Mouse (Mus musculus) telencephalon, adult 2 months (tissue): ENCODE data around the gene Ggact.

ENCODE experiments used
- DNase-seq: peaks from one replicate; pipeline ENCODE4 v3.0.0-alpha.2; 2011; ENCODE audit warnings: low read depth, low spot score

The Ggact gene

DNA sequence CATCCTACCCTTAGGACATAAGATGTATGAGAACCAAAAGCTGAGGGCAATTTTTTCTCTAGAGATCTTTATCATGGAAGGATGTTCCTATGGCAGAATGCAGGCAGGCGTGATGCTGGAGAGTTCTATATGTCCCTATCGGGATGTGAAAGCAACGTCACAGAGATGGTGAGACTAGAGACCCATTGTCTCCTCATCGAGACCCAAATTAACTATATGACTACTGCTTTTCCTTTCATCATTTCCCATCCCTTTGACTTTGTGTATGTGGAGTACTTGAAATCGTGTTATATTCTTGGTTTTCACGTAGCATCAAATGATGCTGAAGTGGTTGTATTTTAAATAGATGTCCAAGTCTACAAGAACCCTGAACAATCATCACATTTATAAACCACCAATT, at the start of gene Ggact:
Ggact (minus strand) TSS at position 101 of the 400 bp plus-strand sequence.
- DNase-seq, result no peak

DNA sequence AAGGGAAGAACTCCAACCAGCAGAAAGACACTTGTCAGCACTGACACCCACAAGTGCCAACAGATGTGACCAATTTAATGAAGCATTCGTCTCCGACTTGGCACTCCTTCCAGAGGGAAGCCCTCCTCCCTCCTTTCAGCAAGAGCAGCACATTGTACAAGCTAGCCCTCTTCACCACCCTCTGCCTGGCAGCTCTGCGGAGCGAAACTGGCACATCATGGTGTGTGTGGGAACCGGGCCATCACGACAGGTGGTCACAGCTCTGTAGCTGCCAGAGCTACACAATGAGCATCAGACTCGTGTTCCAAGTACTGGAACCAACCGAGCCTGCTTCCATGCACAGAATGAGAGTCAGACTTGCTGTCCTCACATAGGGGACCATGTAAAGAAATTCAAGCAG, 44.4 kb upstream of the Ggact start:
- peak; percentile 84 for DNase-seq

DNA sequence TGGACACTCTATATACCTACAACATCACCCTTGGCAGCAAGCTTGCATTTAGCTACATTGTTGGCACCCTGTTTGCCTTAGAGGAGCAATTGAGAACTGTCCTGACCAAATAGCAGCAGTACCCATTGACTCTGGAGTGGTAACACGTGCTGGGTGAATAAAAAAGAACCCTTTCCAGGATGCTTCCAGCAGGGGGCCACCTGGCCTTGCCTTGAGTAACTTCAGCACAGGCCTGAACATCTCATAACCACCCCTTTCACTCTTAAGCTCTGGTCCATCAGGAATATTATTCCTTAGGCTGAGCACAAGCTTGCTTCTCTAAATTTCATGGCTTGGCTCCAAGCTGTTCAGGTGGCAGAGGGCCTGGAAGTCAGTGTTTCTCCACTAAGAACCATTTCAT, 39.8 kb upstream of the Ggact start:
- DNase-seq, result peak; percentile 23

DNA sequence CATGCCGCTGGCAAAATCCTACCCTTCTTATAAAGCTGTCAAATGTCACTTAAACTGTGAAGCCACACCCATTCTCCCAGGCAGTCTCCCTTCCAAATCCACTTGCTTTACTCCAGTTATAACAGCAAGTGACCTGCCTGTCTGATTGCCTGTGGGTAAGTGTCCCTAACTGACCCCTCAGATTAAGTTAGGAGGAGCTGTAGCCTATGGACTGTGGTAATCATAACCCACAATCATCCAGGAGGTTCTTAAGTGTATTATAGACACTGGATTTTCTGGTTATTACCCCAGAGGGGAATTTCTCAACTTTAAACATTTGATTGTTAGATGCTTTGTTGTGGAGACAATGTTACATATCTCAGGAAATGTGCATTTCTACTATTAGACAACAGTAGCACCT, 39.0 kb upstream of the Ggact start:
- DNase-seq, result no peak

DNA sequence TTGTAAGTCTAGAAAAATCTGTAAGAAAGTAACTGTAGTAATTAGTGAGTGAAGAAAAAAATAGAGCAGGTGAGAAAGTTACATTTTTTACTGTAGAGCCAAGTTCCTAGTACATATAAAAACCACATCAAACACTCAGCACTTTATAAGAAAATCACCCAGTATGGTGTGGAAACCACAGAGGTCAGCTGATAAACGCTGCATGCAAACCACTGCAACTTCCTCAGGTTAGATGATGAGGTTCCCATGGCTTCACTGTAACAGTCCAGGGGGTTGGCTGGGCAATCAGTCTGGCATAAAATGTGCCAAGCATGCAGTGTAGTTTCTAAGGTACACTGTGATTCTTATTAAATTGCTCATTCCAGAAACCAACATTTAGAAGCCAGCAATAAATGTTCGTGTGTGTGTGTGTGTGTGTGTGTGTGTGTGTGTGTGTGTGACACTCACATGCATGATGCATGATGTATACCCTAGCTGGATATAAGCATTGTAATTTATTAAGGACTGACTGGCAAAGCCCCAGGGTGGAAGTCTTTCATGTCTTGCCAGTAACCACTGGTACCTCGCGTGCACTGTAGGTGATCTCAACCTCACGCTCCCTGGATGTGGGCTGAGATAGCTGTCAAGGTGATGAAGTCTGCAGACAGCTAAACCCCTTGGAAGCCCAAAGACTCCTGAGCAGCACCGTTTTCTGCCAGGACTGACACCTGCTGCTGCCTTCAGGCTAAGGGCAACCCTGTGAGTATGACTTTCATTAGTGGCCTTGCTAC, 38.3 kb upstream of the Ggact start:
- no peak for DNase-seq

DNA sequence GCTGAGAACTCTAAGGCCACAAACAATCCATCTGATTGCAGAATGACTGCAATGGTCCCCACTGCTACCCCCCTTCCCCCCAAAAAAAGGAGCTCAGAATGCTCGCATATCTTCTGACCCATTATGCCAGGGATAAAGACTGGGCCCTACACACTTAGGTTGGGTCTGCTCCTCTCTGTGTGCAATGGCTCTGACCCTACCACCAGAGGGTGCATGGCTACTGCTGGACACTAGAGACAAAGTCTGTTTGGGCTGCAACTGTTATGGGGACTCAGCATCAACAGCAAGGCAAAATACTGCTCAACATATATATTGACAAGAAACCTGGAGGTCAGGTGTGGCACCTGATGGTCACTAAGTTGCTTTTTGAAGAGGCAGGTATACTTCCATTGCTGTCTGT, 37.4 kb upstream of the Ggact start:
- no peak for DNase-seq

DNA sequence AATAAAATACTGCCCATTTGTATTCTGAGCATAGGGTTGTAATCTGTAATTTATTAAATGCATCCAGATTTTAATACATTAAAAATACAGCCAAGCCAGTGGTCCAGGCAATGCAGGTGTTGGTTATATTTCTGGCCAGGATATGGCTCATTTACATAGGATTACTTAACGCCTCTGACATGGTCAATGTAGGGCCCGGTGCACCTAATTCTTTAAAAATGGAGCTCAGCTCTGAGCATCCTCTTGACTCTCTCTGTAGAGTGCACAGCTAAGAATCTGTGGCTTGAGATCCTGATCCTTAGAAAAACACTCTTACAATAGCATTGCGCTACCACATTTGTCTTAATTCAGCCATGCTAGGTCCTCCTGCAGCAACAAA, 29.9 kb upstream of the Ggact start:
- DNase-seq, result no peak

DNA sequence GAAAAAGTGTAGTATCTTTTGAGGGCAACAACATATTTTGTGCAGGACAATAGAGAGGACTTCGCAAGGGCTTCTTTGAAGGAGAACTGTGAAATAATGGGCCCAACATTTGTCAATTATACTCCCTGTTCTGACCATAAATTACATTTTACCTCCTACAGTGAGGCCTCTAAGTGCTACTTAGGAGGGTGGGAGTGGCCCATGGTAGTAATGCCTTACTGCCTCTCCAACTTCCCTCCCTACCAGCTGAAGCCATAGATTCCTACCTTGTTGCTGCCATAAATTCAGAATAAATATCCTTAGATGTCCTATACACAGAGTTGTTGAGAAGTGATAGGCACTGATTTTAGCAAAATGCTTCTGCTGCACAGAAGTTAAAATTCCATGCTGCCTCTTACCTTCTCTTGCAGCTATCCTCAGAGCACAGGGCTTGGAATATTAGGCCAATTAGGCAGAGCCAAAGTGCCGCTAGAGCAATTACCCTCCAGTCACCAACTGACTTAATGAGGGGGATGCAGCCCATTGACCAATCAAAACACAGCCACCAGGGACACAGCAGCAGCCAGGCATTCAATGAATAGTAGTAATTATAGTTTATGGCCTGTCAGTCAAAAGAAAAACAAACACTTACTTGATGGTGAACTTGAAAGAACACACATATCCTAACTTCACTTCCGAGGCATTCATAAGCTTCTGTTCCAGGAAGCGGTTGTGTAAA, 29.4 kb upstream of the Ggact start:
- no peak for DNase-seq

DNA sequence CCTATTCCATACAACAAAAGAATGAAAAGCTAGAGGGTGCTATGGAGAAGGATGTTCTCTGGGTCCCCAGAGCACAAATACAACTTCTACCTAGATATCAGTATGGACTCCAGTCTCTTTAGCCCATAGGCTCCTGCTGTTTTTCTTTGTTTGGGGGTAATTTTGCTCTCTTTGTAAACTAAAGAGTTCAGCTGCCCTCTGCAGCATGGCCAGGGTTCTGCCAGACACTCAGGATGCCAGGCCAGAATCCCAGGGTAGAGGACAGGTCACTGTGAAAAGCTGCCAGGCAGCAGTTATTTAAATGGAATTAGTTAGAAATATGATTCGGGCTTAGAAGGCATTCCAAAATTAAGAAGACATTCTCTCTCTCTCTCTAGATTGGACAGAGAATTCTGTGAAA, 22.9 kb upstream of the Ggact start:
- no peak for DNase-seq

DNA sequence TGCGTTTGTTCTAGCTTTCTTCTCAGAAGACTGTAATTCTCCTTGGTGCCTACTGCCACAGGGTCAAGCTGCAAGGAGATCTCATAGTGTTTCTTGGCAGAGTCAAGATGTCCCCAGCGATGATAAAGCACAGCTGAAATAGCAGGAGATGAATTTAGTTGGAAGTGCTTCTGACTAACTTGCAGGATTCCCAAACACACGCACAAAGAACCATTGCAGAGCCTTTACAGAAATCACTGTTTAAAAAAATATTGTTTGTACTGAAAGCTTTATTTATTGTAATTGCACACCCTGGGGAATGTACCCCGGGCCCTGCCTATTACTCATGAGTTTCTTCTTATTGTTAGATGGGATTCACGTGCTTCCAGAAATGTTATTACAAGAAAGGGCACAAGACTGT, 6.5 kb upstream of the Ggact start:
- DNase-seq, result no peak

DNA sequence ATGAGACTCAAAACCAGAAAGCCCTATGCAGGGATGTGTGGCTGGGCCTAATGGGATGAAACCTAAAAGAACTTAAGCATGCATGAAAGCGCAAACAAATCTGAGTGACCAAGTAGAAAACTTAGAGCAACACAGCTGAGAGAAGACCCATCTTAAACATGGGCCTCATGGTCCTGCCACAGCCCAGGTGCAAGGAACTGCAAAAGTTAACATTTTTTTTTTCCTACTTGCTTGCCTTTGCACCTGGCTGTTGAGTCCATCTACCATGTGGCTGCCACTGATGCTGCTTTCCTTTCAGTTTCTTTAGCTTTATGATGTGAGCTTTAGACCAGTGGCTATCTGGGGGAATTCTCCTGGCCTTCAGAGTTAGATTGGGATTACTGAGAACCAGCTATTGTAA, 4.1 kb upstream of the Ggact start:
- no peak for DNase-seq

DNA sequence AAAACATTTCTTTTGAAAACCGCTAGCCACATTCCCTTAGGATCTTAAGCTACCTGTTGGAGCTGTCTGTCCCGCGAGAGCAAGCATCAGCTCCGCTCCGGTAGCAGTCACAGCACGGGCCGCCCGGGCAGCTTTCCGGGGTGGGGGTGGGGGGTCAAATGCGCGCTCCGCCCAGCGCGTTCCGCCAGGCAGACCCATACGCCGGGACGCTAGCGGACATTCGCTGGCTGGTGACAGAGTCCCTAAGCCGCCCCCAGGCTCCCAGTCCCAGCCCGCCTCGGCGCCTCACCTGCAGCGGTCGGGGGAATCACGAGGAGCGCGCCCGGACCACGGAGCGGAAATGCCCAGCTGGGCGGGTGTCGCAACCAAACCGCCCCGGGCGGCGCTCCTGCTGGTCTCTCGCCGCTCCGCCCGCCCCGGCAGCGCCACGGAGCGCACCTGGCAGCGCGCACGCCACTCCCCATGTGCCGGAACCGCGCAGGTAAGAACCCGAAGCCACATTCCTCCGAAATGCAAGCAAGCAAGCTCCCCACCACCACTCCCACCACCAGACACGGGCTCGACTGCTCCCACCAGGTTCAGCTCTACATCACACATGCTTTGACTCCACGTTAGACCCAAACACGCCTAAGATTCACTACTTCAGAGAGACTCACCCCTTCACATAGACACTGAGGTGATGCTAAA, 602 bp downstream of the Ggact start:
- DNase-seq, result no peak

DNA sequence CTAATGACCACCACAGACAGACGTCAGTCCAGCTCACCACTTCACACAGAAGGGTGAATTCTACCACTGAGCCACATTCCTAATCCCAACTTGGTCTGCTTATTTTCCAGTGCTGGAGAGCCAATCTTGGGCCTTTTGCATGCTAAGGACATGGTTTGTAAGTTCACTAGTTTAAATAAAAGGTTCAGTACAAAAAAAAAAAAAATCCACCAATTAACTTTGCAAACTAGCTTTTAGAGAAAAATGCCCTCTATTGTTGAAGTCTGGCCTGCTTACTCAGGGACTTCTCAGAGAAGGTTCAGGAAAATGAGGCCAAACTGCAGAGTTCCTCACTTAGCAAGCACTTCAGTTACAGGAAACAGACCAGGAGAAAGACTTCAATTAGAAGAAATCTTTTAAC, 1.4 kb downstream of the Ggact start:
- DNase-seq, result no peak

DNA sequence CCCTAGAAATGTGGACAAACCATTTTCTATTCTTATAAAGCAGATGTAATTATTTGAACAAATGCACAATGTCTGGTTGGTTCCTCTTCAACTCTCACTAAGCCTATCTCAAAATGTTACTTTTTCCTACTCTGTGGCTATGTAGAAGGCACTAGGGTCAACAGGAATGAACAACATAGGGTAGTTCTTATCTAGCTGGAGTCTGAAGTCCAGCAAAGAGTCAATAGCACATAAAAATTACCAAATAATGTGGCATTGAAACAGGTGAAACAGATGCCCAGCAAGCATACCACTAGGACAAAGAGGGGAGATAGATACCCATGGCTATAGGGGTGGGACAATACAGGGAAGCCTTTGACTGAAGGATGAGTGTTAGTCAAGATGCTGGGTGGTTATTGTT, 2.3 kb downstream of the Ggact start:
- DNase-seq, result no peak

DNA sequence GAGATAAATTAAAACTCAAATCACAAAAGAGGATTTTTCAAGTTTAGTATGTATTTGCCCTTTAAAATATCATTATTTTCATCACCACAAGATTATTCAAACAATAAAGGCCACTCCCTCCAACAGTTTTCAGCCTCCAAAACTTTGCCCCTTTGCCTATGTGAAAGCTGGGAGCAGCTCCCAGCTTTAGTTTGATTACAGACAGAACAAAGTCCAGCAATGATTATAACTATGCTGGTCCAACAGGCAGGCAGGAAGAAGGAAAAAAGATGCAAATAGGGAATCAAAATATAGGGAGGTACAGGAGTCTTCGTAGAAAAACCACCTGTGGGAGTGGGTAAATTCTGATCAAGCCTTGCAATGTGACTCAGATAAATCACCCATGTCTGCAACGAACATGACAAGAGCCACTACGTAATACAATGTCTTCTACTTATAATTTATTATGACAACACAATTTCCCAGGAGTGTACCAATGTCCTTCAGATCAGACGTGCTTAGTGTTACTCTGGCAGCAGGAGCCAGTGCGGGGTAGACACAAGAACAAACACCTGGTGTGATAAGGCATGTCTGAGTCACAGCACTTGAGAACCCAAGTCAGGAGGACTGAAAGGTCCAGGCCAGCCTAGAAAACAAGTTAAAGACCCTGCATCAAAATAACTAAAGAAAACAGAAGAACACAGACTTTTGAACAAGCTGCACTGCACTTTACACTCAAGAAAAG, 4.0 kb downstream of the Ggact start:
- DNase-seq, result no peak

DNA sequence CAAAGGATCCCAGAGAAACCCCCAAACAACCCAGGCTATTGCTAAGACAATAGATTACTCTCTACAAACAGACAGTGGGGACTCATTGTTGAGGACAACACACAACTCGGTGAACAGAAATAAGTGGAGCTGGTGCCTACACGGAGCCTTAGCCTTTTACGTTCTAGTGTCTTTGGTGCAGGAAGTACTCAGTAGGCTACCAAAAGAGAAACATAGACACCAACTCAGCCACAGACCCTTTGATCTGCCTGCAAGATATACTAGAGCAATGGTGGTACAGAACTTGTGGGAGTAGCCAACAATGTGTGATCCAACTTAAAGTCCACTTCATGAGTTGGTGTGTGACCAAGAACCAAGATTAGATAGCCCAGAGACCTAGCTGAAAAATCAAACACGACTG, 5.5 kb downstream of the Ggact start:
- no peak for DNase-seq

DNA sequence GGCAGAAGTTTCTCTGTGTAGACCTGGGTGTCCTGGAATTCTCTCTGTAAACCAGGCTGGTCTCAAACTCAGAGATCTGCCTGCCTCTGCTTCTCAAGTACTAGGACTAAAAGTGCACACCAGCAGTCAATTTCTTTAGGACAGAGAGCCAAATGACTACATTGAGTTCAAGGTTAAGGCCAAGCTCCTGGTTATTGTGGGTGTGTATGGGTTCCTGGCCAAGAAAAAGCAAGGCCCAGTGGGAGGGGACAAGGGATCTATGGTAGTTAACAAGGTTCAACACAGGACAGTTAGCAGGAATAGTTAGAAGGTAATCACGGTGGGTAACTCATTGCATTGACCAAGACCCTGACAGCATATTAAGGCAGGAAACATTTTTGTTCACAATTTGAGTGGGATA, 8.6 kb downstream of the Ggact start:
- no peak for DNase-seq

DNA sequence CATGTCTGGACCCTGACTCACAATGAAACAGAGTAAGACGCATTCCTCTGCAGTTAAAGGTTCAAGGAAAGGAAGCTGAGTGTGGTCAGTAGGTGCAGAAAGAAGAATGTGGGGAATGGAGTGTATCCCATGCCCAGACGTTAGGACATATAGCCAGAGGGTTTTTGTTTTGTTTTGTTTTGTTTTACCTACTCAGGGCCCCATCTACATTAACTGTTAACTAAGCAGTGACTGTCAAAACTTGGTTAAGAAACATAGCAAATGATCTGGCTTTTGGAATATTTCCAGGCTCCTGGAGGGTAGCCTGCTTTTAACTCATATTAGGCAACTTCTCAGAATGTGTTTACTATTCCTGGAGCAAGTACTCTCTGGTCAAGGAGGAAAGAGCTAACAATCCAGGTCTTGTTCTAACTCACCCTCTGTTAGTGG, 9.6 kb downstream of the Ggact start:
- no peak for DNase-seq

DNA sequence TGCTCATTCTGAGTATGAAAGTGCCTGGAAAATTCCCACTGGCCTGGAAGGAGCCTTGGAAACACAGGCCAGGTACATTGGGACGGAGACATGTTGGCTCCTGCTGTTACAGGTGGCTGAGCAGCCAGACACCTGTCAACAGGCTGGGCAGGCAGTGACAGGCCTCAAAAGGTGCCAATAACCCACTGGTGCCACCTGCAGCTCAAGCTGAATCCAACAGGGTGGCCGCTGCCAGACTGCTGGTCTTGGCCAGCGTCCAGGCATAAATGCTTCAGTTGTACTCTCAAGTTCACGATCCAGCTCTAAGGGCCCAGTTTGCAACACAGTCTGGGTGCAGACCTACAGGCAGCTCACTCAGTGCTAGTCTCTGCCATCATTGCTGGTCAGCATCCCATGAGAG, 10.7 kb downstream of the Ggact start:
- DNase-seq, result no peak

DNA sequence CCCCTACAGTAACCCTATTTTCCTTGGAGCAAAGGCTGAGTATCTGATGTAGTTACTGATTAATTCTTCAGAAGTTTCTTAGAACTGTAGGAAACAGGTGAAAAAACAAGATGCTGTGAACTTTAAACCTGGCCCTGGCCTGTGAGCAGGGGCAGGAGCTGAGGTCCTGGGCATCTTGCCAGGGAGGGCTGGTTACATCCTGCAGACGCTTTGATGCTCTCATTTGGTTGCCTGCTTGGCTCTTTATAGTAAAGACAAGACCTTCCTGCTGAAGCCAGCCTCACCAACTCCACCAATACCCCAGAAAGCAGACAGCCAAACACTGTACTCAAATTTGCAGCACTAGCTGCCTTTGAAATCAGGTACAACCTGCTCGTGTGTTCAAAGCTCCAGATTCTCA, 11.4 kb downstream of the Ggact start:
- no peak for DNase-seq

DNA sequence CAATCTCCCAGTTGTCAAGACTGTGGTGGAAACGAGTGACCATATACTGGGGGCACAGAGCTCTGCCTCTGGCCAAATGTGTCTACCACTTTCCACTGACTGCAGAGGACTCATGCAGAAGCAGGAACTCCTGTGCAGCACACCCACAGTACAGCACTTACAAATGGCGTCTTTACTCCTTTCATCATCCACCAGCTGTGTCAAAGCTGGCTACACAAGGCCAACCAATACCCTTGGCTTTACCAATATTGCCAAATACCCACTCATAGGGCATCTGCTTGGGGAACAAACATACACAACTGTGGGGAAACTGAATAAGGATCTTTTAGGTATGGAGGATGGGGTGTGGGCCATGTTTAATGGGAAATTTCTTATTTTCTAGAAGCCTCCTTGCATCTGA, 11.8 kb downstream of the Ggact start:
- no peak for DNase-seq

DNA sequence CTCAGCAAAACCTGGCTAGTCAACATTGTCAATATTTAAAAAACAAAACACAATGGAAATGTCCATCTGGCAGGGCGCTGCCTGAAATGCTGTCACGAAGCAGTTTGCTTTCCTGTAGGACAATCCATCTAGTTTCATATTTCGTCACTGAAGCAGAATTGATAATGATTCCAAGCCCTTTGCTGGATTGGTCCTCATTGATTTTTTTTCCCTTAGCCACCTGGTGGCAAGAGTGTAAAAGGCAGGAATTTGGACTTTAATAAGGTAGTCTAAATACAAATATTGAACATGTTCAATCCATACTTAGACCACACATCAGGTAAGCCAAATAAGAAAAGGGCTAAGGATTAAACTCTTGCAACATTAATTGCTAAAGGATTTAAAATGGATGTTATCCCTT, 12.4 kb downstream of the Ggact start:
- DNase-seq, result no peak
